Mouse (Mus musculus): Measurements from ENCODE around the gene Atxn1. TPM values are rescaled to one million over a fixed set of nuclear protein-coding genes. Genes with fewer than 3 reads are reported as not detected.

Gene Atxn1
- total and polyA plus RNA-seq, 3 experiments = 9.4 to 61.0 (median 25.0) TPM

- Histone ChIP-seq H3K9me3 (replicated peaks) (no peaks in the 10 kb centered on the region; the same call in 1 of the 2 replicates), H3K36me3 (replicated peaks) (peaks cover 69% of the 10 kb centered on the region), H3K4me1 (ENCODE audit: insufficient read depth, low read depth, low read length) (peaks cover 8% of the 10 kb centered on the region; the same call in 1 of the 2 replicates), H3K4me3 (ENCODE audit: low read depth, low read length) (no peak overlapping the region), H3K27me3 (ENCODE audit: insufficient read depth, low read length) (no peaks in the 10 kb centered on the region)
- DNase-seq (ENCODE audit: low spot score) (no peak), ATAC-seq (ENCODE audit: extremely low read depth, insufficient number of reproducible peaks, low FRiP score, poor library complexity, severe bottlenecking) (no peak)
- TF ChIP-seq POLR2AphosphoS5 (IDR thresholded peaks at IDR 0.05; ENCODE audit: insufficient replicate concordance, low read depth, low read length) = no peak
- TF ChIP-seq GATA2 (IDR thresholded peaks at IDR 0.05; ENCODE audit: borderline replicate concordance, low read depth, low read length) = no peak
- no peak for TF ChIP-seq TAL1 (conservative IDR thresholded peaks at IDR 0.05; ENCODE audit: low read depth, low read length)
- no peak for TF ChIP-seq GATA1 (IDR thresholded peaks at IDR 0.05; ENCODE audit: borderline replicate concordance, low read length)
- no peak for TF ChIP-seq CTCF (IDR thresholded peaks at IDR 0.05; ENCODE audit: low read depth, low read length)
Measured at GRCm38 (mm10) chr13:45832695-45833350, 132.0 kb downstream of the Atxn1 start.

- DNase-seq (ENCODE audit: low spot score) (no peak), ATAC-seq (ENCODE audit: extremely low read depth, insufficient number of reproducible peaks, low FRiP score, poor library complexity, severe bottlenecking) (no peak)
- peaks cover 56% of the 10 kb centered on the region for H3K36me3 ChIP-seq (replicated peaks)
- H3K4me1 ChIP-seq (ENCODE audit: insufficient read depth, low read depth, low read length) = peaks cover 8% of the 10 kb centered on the region; the same call in 1 of the 2 replicates
- TF ChIP-seq GATA1 (IDR thresholded peaks at IDR 0.05; ENCODE audit: borderline replicate concordance, low read length) = no peak
- no peak for TF ChIP-seq POLR2AphosphoS5 (IDR thresholded peaks at IDR 0.05; ENCODE audit: insufficient replicate concordance, low read depth, low read length)
- TF ChIP-seq GATA2 (IDR thresholded peaks at IDR 0.05; ENCODE audit: borderline replicate concordance, low read depth, low read length) = no peak
- TF ChIP-seq TAL1 (conservative IDR thresholded peaks at IDR 0.05; ENCODE audit: low read depth, low read length) = no peak
- TF ChIP-seq CTCF (IDR thresholded peaks at IDR 0.05; ENCODE audit: low read depth, low read length) = no peak
- H3K9me3 ChIP-seq (replicated peaks) = no peaks in the 10 kb centered on the region; the same call in 1 of the 2 replicates
- H3K27me3 ChIP-seq (ENCODE audit: insufficient read depth, low read length) = no peaks in the 10 kb centered on the region
- no peak overlapping the region for H3K4me3 ChIP-seq (ENCODE audit: low read depth, low read length)
Measured at GRCm38 (mm10) chr13:45829341-45829936, 135.4 kb downstream of the Atxn1 start.

- no peak for TF ChIP-seq POLR2AphosphoS5 (IDR thresholded peaks at IDR 0.05; ENCODE audit: insufficient replicate concordance, low read depth, low read length)
- no peak for TF ChIP-seq GATA2 (IDR thresholded peaks at IDR 0.05; ENCODE audit: borderline replicate concordance, low read depth, low read length)
- TF ChIP-seq CTCF (IDR thresholded peaks at IDR 0.05; ENCODE audit: low read depth, low read length) = no peak
- no peak for TF ChIP-seq GATA1 (IDR thresholded peaks at IDR 0.05; ENCODE audit: borderline replicate concordance, low read length)
- TF ChIP-seq TAL1 (conservative IDR thresholded peaks at IDR 0.05; ENCODE audit: low read depth, low read length) = no peak
- H3K36me3 ChIP-seq (replicated peaks) = peaks cover 51% of the 10 kb centered on the region
- H3K4me3 ChIP-seq (ENCODE audit: low read depth, low read length) = no peak overlapping the region
- H3K27me3 ChIP-seq (ENCODE audit: insufficient read depth, low read length) = no peaks in the 10 kb centered on the region
- ATAC-seq (ENCODE audit: extremely low read depth, insufficient number of reproducible peaks, low FRiP score, poor library complexity, severe bottlenecking) (no peak), DNase-seq (ENCODE audit: low spot score) (no peak)
- no peaks in the 10 kb centered on the region for H3K9me3 ChIP-seq (replicated peaks)
- peaks cover 8% of the 10 kb centered on the region; the same call in 1 of the 2 replicates for H3K4me1 ChIP-seq (ENCODE audit: insufficient read depth, low read depth, low read length)
Measured at GRCm38 (mm10) chr13:45828035-45828434, 136.8 kb downstream of the Atxn1 start.

GRCm38 (mm10) chr13:45827619-45828018, 137.2 kb downstream of the Atxn1 start:
- no peak for DNase-seq (ENCODE audit: low spot score)
- no peaks in the 10 kb centered on the region for H3K9me3 ChIP-seq (replicated peaks)
- no peak overlapping the region for H3K4me3 ChIP-seq (ENCODE audit: low read depth, low read length)
- peaks cover 49% of the 10 kb centered on the region for H3K36me3 ChIP-seq (replicated peaks)
- no peak for ATAC-seq (ENCODE audit: extremely low read depth, insufficient number of reproducible peaks, low FRiP score, poor library complexity, severe bottlenecking)
- no peak for TF ChIP-seq GATA1 (IDR thresholded peaks at IDR 0.05; ENCODE audit: borderline replicate concordance, low read length)
- TF ChIP-seq TAL1 (conservative IDR thresholded peaks at IDR 0.05; ENCODE audit: low read depth, low read length) = no peak
- no peak for TF ChIP-seq GATA2 (IDR thresholded peaks at IDR 0.05; ENCODE audit: borderline replicate concordance, low read depth, low read length)
- TF ChIP-seq CTCF (IDR thresholded peaks at IDR 0.05; ENCODE audit: low read depth, low read length) = no peak
- no peak for TF ChIP-seq POLR2AphosphoS5 (IDR thresholded peaks at IDR 0.05; ENCODE audit: insufficient replicate concordance, low read depth, low read length)
- peaks cover 8% of the 10 kb centered on the region; the same call in 1 of the 2 replicates for H3K4me1 ChIP-seq (ENCODE audit: insufficient read depth, low read depth, low read length)
- no peaks in the 10 kb centered on the region for H3K27me3 ChIP-seq (ENCODE audit: insufficient read depth, low read length)

- no peak for DNase-seq (ENCODE audit: low spot score)
- no peak for ATAC-seq (ENCODE audit: extremely low read depth, insufficient number of reproducible peaks, low FRiP score, poor library complexity, severe bottlenecking)
- TF ChIP-seq GATA2 (IDR thresholded peaks at IDR 0.05; ENCODE audit: borderline replicate concordance, low read depth, low read length) (no peak), CTCF (IDR thresholded peaks at IDR 0.05; ENCODE audit: low read depth, low read length) (no peak), TAL1 (conservative IDR thresholded peaks at IDR 0.05; ENCODE audit: low read depth, low read length) (no peak), POLR2AphosphoS5 (IDR thresholded peaks at IDR 0.05; ENCODE audit: insufficient replicate concordance, low read depth, low read length) (no peak), GATA1 (IDR thresholded peaks at IDR 0.05; ENCODE audit: borderline replicate concordance, low read length) (no peak)
- Histone ChIP-seq H3K4me3 (ENCODE audit: low read depth, low read length) (no peak overlapping the region), H3K9me3 (replicated peaks) (no peaks in the 10 kb centered on the region), H3K27me3 (ENCODE audit: insufficient read depth, low read length) (no peaks in the 10 kb centered on the region), H3K36me3 (replicated peaks) (peaks cover 46% of the 10 kb centered on the region), H3K4me1 (ENCODE audit: insufficient read depth, low read depth, low read length) (peaks cover 4% of the 10 kb centered on the region; the same call in 1 of the 2 replicates)
Measured at GRCm38 (mm10) chr13:45827046-45827596, 137.7 kb downstream of the Atxn1 start.

GRCm38 (mm10) chr13:45822491-45822829, 142.3 kb downstream of the Atxn1 start:
- no peaks in the 10 kb centered on the region for H3K9me3 ChIP-seq (replicated peaks)
- peaks cover 40% of the 10 kb centered on the region for H3K36me3 ChIP-seq (replicated peaks)
- DNase-seq (ENCODE audit: low spot score) (no peak), ATAC-seq (ENCODE audit: extremely low read depth, insufficient number of reproducible peaks, low FRiP score, poor library complexity, severe bottlenecking) (no peak)
- H3K4me3 ChIP-seq (ENCODE audit: low read depth, low read length) = no peak overlapping the region
- no peaks in the 10 kb centered on the region for H3K27me3 ChIP-seq (ENCODE audit: insufficient read depth, low read length)
- H3K4me1 ChIP-seq (ENCODE audit: insufficient read depth, low read depth, low read length) = no peaks in the 10 kb centered on the region; the same call in 1 of the 2 replicates
- no peak for TF ChIP-seq CTCF (IDR thresholded peaks at IDR 0.05; ENCODE audit: low read depth, low read length)
- TF ChIP-seq POLR2AphosphoS5 (IDR thresholded peaks at IDR 0.05; ENCODE audit: insufficient replicate concordance, low read depth, low read length) = no peak
- TF ChIP-seq GATA2 (IDR thresholded peaks at IDR 0.05; ENCODE audit: borderline replicate concordance, low read depth, low read length) = no peak
- no peak for TF ChIP-seq GATA1 (IDR thresholded peaks at IDR 0.05; ENCODE audit: borderline replicate concordance, low read length)
- no peak for TF ChIP-seq TAL1 (conservative IDR thresholded peaks at IDR 0.05; ENCODE audit: low read depth, low read length)
